Mouse (Mus musculus): ENCODE data around the gene Mtmr3. TPM values are rescaled to one million over a fixed set of nuclear protein-coding genes. Genes with fewer than 3 reads are reported as not detected.
A peak's percentile ranks its signal among the peaks of the same experiment; 100 is the strongest.

Gene Mtmr3
- polyA plus RNA-seq (2012; rRNA removed) = 33.9 and 44.1 TPM in 2 replicates

DNA sequence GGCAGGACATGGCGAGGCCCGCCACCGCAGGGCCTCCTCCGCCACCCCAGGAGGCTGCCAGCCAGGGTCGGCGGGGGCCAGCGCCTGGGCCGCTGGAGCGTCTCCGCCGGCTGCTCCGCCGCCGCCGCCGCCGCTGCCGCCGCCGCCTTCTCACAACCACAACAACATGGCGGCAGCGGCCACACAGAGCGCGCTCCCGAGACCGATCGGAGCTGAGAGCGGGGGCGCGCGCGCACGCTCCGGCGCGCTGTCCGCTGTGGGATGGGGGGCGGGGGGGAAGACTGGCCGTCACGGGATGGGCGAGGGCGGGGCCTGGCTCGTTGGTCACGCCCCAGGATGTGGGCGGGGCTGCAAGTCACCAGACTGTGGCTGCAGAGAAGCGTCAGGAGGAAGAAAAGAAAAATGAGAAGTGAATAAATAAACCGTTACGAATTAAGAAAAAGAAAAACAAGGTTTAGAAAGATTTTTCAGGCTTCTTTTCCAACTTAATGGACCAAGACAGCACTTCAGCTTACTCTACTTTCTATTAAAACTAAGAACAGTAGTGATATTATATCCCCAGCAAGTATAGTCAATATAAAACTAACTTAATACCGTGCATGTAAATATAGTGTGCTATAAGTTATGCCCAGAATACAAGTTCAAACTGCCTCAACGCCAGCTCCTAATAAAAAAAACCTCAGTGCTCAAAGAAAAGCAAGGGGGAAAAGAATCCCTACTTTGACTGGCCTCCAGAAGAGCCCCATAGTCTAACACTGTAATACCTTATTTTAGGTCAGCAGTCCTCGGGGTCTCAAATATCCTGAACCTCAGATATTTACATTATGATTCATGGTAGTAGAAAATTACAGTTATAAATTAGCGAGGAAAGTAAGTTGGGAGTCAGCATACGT is at the start of gene Mtmr3:
Gene Mtmr3, minus strand, starts transcription at position 256 of the 893 bp plus-strand sequence.
- peak; percentile 96 for DNase-seq
- TF ChIP-seq POLR2A (IDR thresholded peaks at IDR 0.05; ENCODE audit: borderline replicate concordance, extremely low read depth, low read depth, low read length) (peak; percentile 53; the same call in 1 of the 2 replicates), CTCF (IDR thresholded peaks at IDR 0.05; ENCODE audit: insufficient read depth, low read length) (no peak)
- Histone ChIP-seq H3K4me3 (replicated peaks; ENCODE audit: extremely low read depth, low read depth, low read length) (peak within 1 kb of the TSS; percentile 74), H3K4me1 (ENCODE audit: control insufficient read depth, insufficient read depth, low read length) (peaks cover 16% of the 10 kb centered on the region)
- 4% methylated on average over 53 of the region's 53 CpGs for WGBS

DNA sequence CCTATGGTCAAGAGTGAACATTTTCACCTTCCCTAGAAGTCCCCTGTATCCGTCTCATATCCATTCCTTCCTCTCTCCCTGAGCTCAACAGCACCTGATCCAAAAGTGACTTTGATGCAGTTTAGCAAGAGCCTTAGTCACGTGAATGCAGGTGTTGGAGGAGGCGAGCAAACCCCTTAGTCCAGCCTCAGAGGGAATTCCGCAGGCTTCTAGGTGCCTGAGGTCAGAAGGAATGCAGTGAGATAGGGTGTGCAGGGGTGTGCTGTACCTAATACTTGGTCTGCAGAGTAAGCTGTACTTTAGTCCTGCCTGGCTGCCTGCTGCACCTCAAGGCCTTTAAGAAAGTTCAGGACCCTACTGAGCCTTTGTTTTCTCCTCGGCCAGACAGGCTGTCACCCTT is 49.1 kb upstream of the Mtmr3 start:
- TF ChIP-seq CTCF (IDR thresholded peaks at IDR 0.05; ENCODE audit: insufficient read depth, low read length) = no peak
- no peak for TF ChIP-seq POLR2A (IDR thresholded peaks at IDR 0.05; ENCODE audit: borderline replicate concordance, extremely low read depth, low read depth, low read length)
- Histone ChIP-seq H3K4me3 (replicated peaks; ENCODE audit: extremely low read depth, low read depth, low read length) (no peak overlapping the region), H3K4me1 (ENCODE audit: control insufficient read depth, insufficient read depth, low read length) (no peaks in the 10 kb centered on the region; the same call in none of the 2 replicates)
- 72% methylated on average over 5 of the region's 5 CpGs for WGBS
- no peak for DNase-seq

DNA sequence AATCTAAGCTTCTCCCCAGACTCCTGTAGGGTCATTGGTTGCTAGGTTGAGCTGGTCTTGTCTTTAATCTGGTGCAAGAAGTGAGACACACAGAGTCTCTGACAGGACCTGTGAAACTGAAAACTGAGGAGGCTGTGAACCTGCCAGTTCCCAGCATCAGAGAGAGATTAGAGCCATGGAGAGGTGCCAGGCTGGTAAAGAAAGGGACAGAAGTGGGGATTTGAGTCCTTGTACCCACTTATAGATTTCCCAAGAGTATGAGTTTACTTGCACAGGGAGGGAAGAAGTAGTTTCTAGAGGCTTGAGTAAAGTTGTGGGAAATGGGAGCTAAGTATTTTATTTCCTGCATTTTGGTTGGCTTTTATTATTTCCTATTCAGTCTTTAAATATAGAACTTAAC is 46.5 kb upstream of the Mtmr3 start:
- H3K4me1 ChIP-seq (ENCODE audit: control insufficient read depth, insufficient read depth, low read length) = peaks cover 6% of the 10 kb centered on the region
- no peak for DNase-seq
- no peak for TF ChIP-seq CTCF (IDR thresholded peaks at IDR 0.05; ENCODE audit: insufficient read depth, low read length)
- no peak for TF ChIP-seq POLR2A (IDR thresholded peaks at IDR 0.05; ENCODE audit: borderline replicate concordance, extremely low read depth, low read depth, low read length)
- no peak overlapping the region for H3K4me3 ChIP-seq (replicated peaks; ENCODE audit: extremely low read depth, low read depth, low read length)

DNA sequence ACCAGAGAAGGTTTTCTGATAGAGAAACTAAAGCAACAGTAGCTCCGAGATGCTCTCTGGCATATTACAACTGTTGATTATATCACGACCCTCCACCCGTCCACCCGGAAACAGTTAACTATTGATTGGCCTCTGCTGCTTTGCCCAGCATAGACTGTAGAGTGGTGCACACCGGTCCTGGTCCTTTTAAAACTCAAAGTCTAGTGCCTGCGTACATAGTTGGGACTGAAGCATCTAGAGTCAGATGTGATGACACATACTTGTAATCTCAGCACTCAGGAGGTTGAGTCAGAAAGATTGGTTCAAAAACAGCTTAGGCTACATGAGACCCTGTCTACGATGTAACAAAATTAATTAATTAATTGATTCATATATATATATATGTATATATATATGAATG is 43.6 kb upstream of the Mtmr3 start:
- 11% methylated on average over 7 of the region's 7 CpGs for WGBS
- Histone ChIP-seq H3K4me1 (ENCODE audit: control insufficient read depth, insufficient read depth, low read length) (peaks cover 6% of the 10 kb centered on the region), H3K4me3 (replicated peaks; ENCODE audit: extremely low read depth, low read depth, low read length) (peak overlapping the region; percentile 83)
- DNase-seq = no peak
- no peak for TF ChIP-seq POLR2A (IDR thresholded peaks at IDR 0.05; ENCODE audit: borderline replicate concordance, extremely low read depth, low read depth, low read length)
- no peak for TF ChIP-seq CTCF (IDR thresholded peaks at IDR 0.05; ENCODE audit: insufficient read depth, low read length)

DNA sequence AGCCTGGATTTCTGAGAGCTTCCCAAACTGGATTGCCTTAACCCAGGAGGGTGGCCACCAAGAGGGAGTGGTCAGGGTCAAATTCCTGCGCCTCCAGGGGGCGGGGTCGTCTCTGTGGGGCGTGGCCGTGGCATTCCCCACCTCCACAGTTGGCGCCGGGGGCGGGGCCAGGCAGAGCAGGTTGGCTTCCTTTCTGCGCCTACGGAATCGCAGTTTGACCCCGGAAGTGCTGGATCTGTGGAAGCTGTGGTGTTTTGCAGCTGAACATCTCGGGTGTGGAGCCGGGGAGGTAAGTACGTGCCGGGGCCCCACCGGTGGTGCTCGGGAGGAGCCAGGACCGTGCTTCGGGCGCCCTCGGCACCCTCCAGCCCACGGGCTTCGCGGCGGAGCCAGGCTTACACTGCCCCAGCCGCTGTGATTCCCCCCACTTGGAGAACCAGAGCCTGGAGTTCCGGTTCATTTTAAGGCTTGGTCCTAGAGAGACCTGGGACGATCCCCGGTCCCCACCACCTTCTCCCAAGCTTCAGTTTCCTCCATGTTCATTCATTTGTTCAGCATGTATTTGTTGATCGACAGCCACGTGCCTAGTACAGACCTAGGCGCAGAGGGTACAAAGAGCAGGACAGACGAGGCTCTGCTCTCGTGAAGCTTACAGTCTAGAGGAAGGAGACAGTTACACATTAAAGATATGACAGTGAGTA is 43.0 kb upstream of the Mtmr3 start, which contains the start of gene Ascc2:
Gene Ascc2, plus strand, starts transcription at position 214 of the 701 bp plus-strand sequence.
- under 1% methylated on average over 35 of the region's 35 CpGs for WGBS
- H3K4me3 ChIP-seq (replicated peaks; ENCODE audit: extremely low read depth, low read depth, low read length) = peak within 1 kb of the TSS; percentile 83
- TF ChIP-seq CTCF (IDR thresholded peaks at IDR 0.05; ENCODE audit: insufficient read depth, low read length) (no peak), POLR2A (IDR thresholded peaks at IDR 0.05; ENCODE audit: borderline replicate concordance, extremely low read depth, low read depth, low read length) (peak; percentile 75; the same call in 1 of the 2 replicates)
- H3K4me1 ChIP-seq (ENCODE audit: control insufficient read depth, insufficient read depth, low read length) = peaks cover 6% of the 10 kb centered on the region
- peak; percentile 98 for DNase-seq

DNA sequence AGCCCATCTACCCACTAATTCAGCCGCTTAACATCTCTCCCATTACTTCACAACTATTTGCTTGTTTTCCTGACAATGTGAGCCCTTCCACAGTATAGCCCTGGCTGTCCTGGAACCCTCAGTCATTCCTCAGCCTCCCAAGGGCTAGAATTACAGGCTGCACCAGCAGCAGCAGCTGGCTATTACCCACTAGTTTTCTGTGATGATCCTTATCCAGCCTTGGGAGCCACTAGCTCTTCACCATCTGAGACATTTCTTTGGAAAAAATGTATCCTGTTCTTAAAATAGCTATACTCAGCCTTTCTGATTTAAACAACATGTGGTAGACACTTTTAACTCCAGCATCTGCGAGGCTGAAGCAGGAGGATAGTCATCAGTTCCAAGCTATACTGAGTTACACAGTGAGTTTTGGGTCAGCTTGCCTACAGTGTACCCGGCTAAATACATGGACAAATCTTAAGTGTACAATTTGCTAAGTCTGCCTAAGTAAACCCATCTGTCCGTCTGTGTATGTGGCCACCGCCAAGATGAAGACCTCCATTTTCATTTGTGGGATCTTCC is 42.2 kb upstream of the Mtmr3 start:
- TF ChIP-seq CTCF (IDR thresholded peaks at IDR 0.05; ENCODE audit: insufficient read depth, low read length) (no peak), POLR2A (IDR thresholded peaks at IDR 0.05; ENCODE audit: borderline replicate concordance, extremely low read depth, low read depth, low read length) (no peak)
- 44% methylated on average over 5 of the region's 5 CpGs for WGBS
- Histone ChIP-seq H3K4me1 (ENCODE audit: control insufficient read depth, insufficient read depth, low read length) (peaks cover 6% of the 10 kb centered on the region), H3K4me3 (replicated peaks; ENCODE audit: extremely low read depth, low read depth, low read length) (peak overlapping the region; percentile 39)
- no peak for DNase-seq

DNA sequence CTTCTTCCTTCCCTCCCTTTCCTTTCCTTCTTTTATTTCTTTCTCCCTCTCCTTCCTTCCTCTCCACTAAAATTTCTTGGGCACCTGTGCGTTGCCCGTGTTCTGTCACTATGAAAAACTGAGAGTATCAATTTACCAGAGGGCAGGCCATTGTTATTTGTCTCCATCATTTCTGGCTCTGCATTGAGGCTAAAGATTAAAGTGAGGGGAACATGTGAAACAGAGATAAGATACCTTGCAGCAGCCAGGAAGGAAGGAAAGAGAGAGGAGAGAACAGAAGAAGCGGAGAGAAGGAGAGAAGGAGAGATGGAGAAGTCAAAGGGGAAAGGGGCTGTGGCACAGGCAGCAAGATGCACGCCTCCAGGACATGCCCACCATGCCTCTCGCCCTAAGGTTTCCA is 39.7 kb upstream of the Mtmr3 start:
- peaks cover 8% of the 10 kb centered on the region for H3K4me1 ChIP-seq (ENCODE audit: control insufficient read depth, insufficient read depth, low read length)
- no peak for TF ChIP-seq POLR2A (IDR thresholded peaks at IDR 0.05; ENCODE audit: borderline replicate concordance, extremely low read depth, low read depth, low read length)
- no peak for DNase-seq
- H3K4me3 ChIP-seq (replicated peaks; ENCODE audit: extremely low read depth, low read depth, low read length) = no peak overlapping the region
- WGBS = 55% methylated on average over 5 of the region's 5 CpGs

DNA sequence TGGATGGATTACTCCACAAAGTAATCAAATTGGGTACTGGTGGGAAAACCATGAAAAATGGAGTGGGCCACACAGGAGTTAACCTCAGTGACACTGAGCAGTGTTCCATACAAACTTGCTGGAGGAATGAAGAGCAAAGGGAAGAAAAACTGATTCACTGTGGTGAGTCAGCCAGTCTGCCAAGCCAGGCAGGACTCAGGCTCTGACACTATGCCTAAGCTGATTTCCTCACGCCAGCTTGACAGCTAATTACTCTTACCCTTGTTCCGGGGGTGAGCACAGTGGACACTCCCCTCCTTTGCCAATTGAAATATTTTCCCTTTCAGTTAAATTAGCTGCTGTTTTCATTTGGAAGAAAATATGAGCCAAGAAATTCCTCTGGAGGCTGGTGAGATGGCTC is 38.8 kb upstream of the Mtmr3 start:
- no peak overlapping the region for H3K4me3 ChIP-seq (replicated peaks; ENCODE audit: extremely low read depth, low read depth, low read length)
- DNase-seq = no peak
- WGBS = 54% methylated on average over 2 of the region's 2 CpGs

DNA sequence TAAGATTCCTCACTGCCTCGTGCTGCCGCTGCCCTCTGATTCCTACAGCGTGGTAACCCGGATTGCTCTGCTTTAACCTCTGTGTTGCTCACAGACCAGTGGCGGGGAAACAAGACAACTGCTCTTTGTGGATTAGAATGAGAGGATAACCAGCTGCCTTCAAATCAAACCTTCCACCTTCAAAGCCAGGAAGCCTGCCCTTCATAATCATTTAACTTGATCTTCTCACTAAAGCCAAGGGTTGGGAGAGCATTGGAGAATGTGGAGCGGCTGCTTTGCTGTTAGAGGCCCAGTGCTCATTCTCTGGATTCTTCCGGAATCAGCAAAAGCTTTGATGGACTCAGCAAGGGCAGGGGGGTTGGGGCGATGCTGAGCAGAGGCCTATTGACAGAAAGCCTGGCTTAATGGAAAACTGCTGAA is 35.2 kb upstream of the Mtmr3 start:
- H3K4me3 ChIP-seq (replicated peaks; ENCODE audit: extremely low read depth, low read depth, low read length) = no peak overlapping the region
- no peak for DNase-seq
- WGBS = 37% methylated on average over 8 of the region's 8 CpGs
- TF ChIP-seq CTCF (IDR thresholded peaks at IDR 0.05; ENCODE audit: insufficient read depth, low read length) = no peak
- H3K4me1 ChIP-seq (ENCODE audit: control insufficient read depth, insufficient read depth, low read length) = 0 out of 2 replicates have a peak, but pooled peaks cover 2% of the 10 kb centered on the region

More for the DNA sequence above, 38.8 kb upstream of the Mtmr3 start:
- H3K4me1 ChIP-seq (ENCODE audit: control insufficient read depth, insufficient read depth, low read length) = peaks cover 8% of the 10 kb centered on the region
- TF ChIP-seq POLR2A (IDR thresholded peaks at IDR 0.05; ENCODE audit: borderline replicate concordance, extremely low read depth, low read depth, low read length) = no peak
- TF ChIP-seq CTCF (IDR thresholded peaks at IDR 0.05; ENCODE audit: insufficient read depth, low read length) = no peak

All from lung, adult 2 months (tissue).